Mouse (Mus musculus) cerebellum, postnatal 36 days (tissue): Measurements from ENCODE around the gene Sv2b.
"Not testable (repeated sequence)": the region's sequence is repeated elsewhere in the genome, so short reads cannot be mapped to it uniquely, and the experiment has no call there.

Experiments used
- DNase-seq, 2 experiments: peaks; one replicate each; pipeline ENCODE4 v3.0.0; 2021 to 2022; ENCODE audit warnings: mixed read lengths in 2 of 2

The Sv2b gene

GRCm38 (mm10) chr7:75308457-75309312 lies at the start of gene Sv2b:
Sv2b (minus strand) TSS chr7:75309262.
- peak; percentile 68 to 71 for DNase-seq

GRCm38 (mm10) chr7:75358284-75358851 lies 49.3 kb upstream of the Sv2b start:
- no peak for DNase-seq

GRCm38 (mm10) chr7:75355521-75355920 lies 46.5 kb upstream of the Sv2b start:
- peak; percentile 63 to 64 for DNase-seq

- DNase-seq, result no peak
Measured at GRCm38 (mm10) chr7:75352777-75353374, 43.8 kb upstream of the Sv2b start.

- no peak for DNase-seq
Measured at GRCm38 (mm10) chr7:75350172-75350571, 41.1 kb upstream of the Sv2b start.

- no peak for DNase-seq
Measured at GRCm38 (mm10) chr7:75332311-75332710, 23.2 kb upstream of the Sv2b start.

- peak; percentile 84 to 93 for DNase-seq
Measured at GRCm38 (mm10) chr7:75329740-75330142, 20.7 kb upstream of the Sv2b start.

GRCm38 (mm10) chr7:75328721-75329362 lies 19.8 kb upstream of the Sv2b start:
- peak in 1 of 2 experiments; percentile 27 for DNase-seq

GRCm38 (mm10) chr7:75325273-75325672 lies 16.2 kb upstream of the Sv2b start:
- DNase-seq, result no peak

- DNase-seq, result not testable (repeated sequence)
Measured at GRCm38 (mm10) chr7:75322742-75323141, 13.7 kb upstream of the Sv2b start.

GRCm38 (mm10) chr7:75320009-75320408 lies 10.9 kb upstream of the Sv2b start:
- DNase-seq, result no peak

- no peak for DNase-seq
Measured at GRCm38 (mm10) chr7:75318320-75318719, 9.3 kb upstream of the Sv2b start.

- DNase-seq, result no peak
Measured at GRCm38 (mm10) chr7:75314873-75315272, 5.8 kb upstream of the Sv2b start.

- no peak for DNase-seq
Measured at GRCm38 (mm10) chr7:75309570-75309969, 508 bp upstream of the Sv2b start.

GRCm38 (mm10) chr7:75308140-75308456 lies 964 bp downstream of the Sv2b start:
- no peak for DNase-seq

- DNase-seq, result peak; percentile 34 to 55
Measured at GRCm38 (mm10) chr7:75307570-75308087, 1.4 kb downstream of the Sv2b start.

GRCm38 (mm10) chr7:75305901-75306465 lies 3.1 kb downstream of the Sv2b start:
- DNase-seq, result peak in 1 of 2 experiments; percentile 49

- DNase-seq, result peak; percentile 71 to 75
Measured at GRCm38 (mm10) chr7:75302523-75303215, 6.4 kb downstream of the Sv2b start.

- DNase-seq, result peak; percentile 80 to 84
Measured at GRCm38 (mm10) chr7:75299245-75299644, 9.8 kb downstream of the Sv2b start.

- no peak for DNase-seq
Measured at GRCm38 (mm10) chr7:75296688-75297119, 12.4 kb downstream of the Sv2b start.

- no peak for DNase-seq
Measured at GRCm38 (mm10) chr7:75295228-75295865, 13.7 kb downstream of the Sv2b start.

- DNase-seq, result peak; percentile 75 to 80
Measured at GRCm38 (mm10) chr7:75292246-75292645, 16.8 kb downstream of the Sv2b start.
